Comparison of ENCODE assay signal across 17 mouse cellular contexts in the genomic region with DNA sequence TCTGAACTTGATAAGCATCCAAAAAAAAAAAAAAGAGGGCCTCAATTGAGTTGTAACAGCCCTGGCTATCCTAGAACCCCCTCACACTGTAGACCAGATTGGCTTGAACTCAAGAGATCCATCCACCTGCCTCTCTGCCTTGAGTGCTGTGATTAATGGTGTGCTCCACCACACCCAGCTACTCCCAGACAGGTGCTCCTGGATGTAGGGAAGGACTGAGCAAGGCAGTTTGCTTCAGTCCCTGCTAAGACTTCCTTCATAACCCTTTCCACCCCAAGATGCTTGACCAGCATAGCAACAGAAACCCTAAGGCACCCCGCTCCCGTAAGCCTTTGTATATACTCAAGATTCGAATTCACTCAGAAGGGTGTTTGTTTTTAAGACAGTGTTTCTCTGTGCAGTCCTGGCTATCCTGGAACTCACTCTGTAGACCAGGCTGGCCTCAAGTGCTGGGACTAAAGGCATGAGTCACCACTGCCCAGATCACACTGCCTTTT. TPM values are rescaled to one million over a fixed set of nuclear protein-coding genes. Genes with fewer than 3 reads are reported as not detected.
DNase-seq lines count a peak whose midpoint lies in the region; ATAC-seq and TF ChIP-seq lines count a peak whose summit lies in the region.
"Had no signal": no experiment of that assay in that cellular context is flagged by ENCODE, and none has a peak within 500 bp of the region (broad histone marks: within the 10 kb centered on the region; RNA-seq: fewer than 3 reads in every experiment).

No protein-coding gene starts in this region.

- no peak for TF ChIP-seq EP300 in stomach, postnatal 0 days (optimal IDR thresholded peaks at IDR 0.05)

- no peak for TF ChIP-seq CTCF in lung, embryonic 14.5 days (IDR thresholded peaks at IDR 0.05; ENCODE audit: low read depth)
- no peak for TF ChIP-seq CTCF in Patski (IDR thresholded peaks at IDR 0.05)
- TF ChIP-seq CTCF in stomach, postnatal 0 days (IDR thresholded peaks at IDR 0.05; ENCODE audit: low read depth) = no peak

- H3K9ac ChIP-seq in forebrain, embryonic 15.5 days (replicated peaks) = no peak overlapping the region
- H3K9ac ChIP-seq in forebrain, embryonic 14.5 days (ENCODE audit: low read length) = no peak overlapping the region
- no peak overlapping the region for H3K9ac ChIP-seq in lung, embryonic 14.5 days
- no peak overlapping the region for H3K9ac ChIP-seq in stomach, postnatal 0 days (ENCODE audit: low read length)
- H3K9ac ChIP-seq: heart, embryonic 15.5 days; limb, embryonic 12.5 days had no signal

- in situ Hi-C loops in Patski (cut with MboI; ENCODE audit: low pct_unique_long_range_greater_than_20kb) = no loop called here

- POLR2A ChIA-PET in Patski (lab: Charles Lee) = no interaction called here

- CTCF ChIA-PET in Patski (lab: Charles Lee) = interaction anchor here (1.5 kb wide), 2 partner anchors 10 to 296 kb away, joined by 5 to 7 read pairs; partner anchors contain the start of gene Rnasel

- WGBS in forebrain, embryonic 15.5 days = 90% methylated on average over 3 of the region's 3 CpGs
- WGBS in forebrain, embryonic 14.5 days = 89% methylated on average over 3 of the region's 3 CpGs
- 72% methylated on average over 3 of the region's 3 CpGs for WGBS in lung, embryonic 14.5 days
- 79% methylated on average over 3 of the region's 3 CpGs for WGBS in stomach, postnatal 0 days

- peak; percentile 44; the same call in 1 of the 2 replicates for ATAC-seq in forebrain, embryonic 15.5 days (replicated peaks)
- ATAC-seq in forebrain, embryonic 14.5 days = no peak
- ATAC-seq in lung, embryonic 14.5 days (ENCODE audit: insufficient read depth) = peak; percentile 43
- peak; percentile 18 for ATAC-seq in Patski
- ATAC-seq in stomach, postnatal 0 days (ENCODE audit: low FRiP score, low TSS enrichment) = 0 out of 2 replicates have a peak, but pooled peaks have one; percentile 9

- no peak for DNase-seq in forebrain, embryonic 14.5 days (ENCODE audit: low spot score)
- DNase-seq in lung, embryonic 14.5 days = no peak
- DNase-seq in lung, adult 18-20 months = no peak
- no peak for DNase-seq in Patski (ENCODE audit: low read depth, low spot score)
- DNase-seq in stomach, postnatal 0 days (ENCODE audit: low spot score) = no peak
- DNase-seq in T-cell, adult 2 months (ENCODE audit: low spot score) = no peak
- DNase-seq: cerebellum, adult 11-12 months; gastrocnemius, adult 2 months; heart, adult 11 months; kidney, adult 2 months; right cerebral cortex, adult 18-20 months; thymus, postnatal 36 days had no signal

- H3K27me3 ChIP-seq in forebrain, embryonic 15.5 days = no peaks in the 10 kb centered on the region
- H3K27me3 ChIP-seq in forebrain, embryonic 14.5 days (replicated peaks; ENCODE audit: control insufficient read depth, insufficient read depth, low read length) = no peaks in the 10 kb centered on the region
- H3K27me3 ChIP-seq in lung, embryonic 14.5 days (ENCODE audit: insufficient read depth, low read length) = no peaks in the 10 kb centered on the region
- no peaks in the 10 kb centered on the region for H3K27me3 ChIP-seq in Patski
- no peaks in the 10 kb centered on the region for H3K27me3 ChIP-seq in stomach, postnatal 0 days (ENCODE audit: control insufficient read depth, insufficient read depth, low read length)
- H3K27me3 ChIP-seq: heart, embryonic 15.5 days; limb, embryonic 12.5 days had no signal

- H3K27ac ChIP-seq in forebrain, embryonic 15.5 days (replicated peaks) = no peak overlapping the region
- H3K27ac ChIP-seq in forebrain, embryonic 14.5 days (ENCODE audit: low read depth, low read length) = no peak overlapping the region
- H3K27ac ChIP-seq in lung, embryonic 14.5 days (ENCODE audit: low read depth) = no peak overlapping the region
- no peak overlapping the region for H3K27ac ChIP-seq in stomach, postnatal 0 days (replicated peaks)
- H3K27ac ChIP-seq: forebrain, embryonic 10.5 days; gastrocnemius, adult 2 months; heart, embryonic 15.5 days; hindbrain, embryonic 10.5 days; limb, embryonic 12.5 days had no signal

- no peak overlapping the region for H3K4me3 ChIP-seq in forebrain, embryonic 15.5 days
- no peak overlapping the region for H3K4me3 ChIP-seq in forebrain, embryonic 14.5 days (ENCODE audit: low read depth, low read length)
- H3K4me3 ChIP-seq in lung, embryonic 14.5 days (ENCODE audit: low read depth, low read length) = no peak overlapping the region
- no peak overlapping the region for H3K4me3 ChIP-seq in stomach, postnatal 0 days (ENCODE audit: low read depth, low read length)
- H3K4me3 ChIP-seq: forebrain, embryonic 10.5 days; gastrocnemius, adult 2 months; heart, embryonic 15.5 days; hindbrain, embryonic 10.5 days; limb, embryonic 12.5 days had no signal

- H3K4me2 ChIP-seq in forebrain, embryonic 15.5 days (replicated peaks) = no peak overlapping the region
- no peak overlapping the region for H3K4me2 ChIP-seq in forebrain, embryonic 14.5 days (ENCODE audit: low read length)
- H3K4me2 ChIP-seq in lung, embryonic 14.5 days = no peak overlapping the region
- no peak overlapping the region for H3K4me2 ChIP-seq in stomach, postnatal 0 days (replicated peaks; ENCODE audit: low read depth)
- H3K4me2 ChIP-seq: heart, embryonic 15.5 days; limb, embryonic 12.5 days had no signal

- peaks cover 37% of the 10 kb centered on the region for H3K36me3 ChIP-seq in forebrain, embryonic 15.5 days
- peaks cover 59% of the 10 kb centered on the region for H3K36me3 ChIP-seq in forebrain, embryonic 14.5 days (ENCODE audit: control insufficient read depth, insufficient read depth, low read length)
- H3K36me3 ChIP-seq in lung, embryonic 14.5 days (ENCODE audit: insufficient read depth) = peaks cover 55% of the 10 kb centered on the region
- peaks cover 7% of the 10 kb centered on the region; the same call in 1 of the 2 replicates for H3K36me3 ChIP-seq in stomach, postnatal 0 days (ENCODE audit: control insufficient read depth, insufficient read depth, low read length)

- no peaks in the 10 kb centered on the region for H3K9me3 ChIP-seq in forebrain, embryonic 15.5 days
- no peaks in the 10 kb centered on the region for H3K9me3 ChIP-seq in forebrain, embryonic 14.5 days (replicated peaks; ENCODE audit: control insufficient read depth, low read length)
- H3K9me3 ChIP-seq in lung, embryonic 14.5 days (ENCODE audit: low read depth, low read length) = no peaks in the 10 kb centered on the region
- H3K9me3 ChIP-seq in stomach, postnatal 0 days (ENCODE audit: control insufficient read depth, low read length) = no peaks in the 10 kb centered on the region
- H3K9me3 ChIP-seq: forebrain, embryonic 10.5 days; heart, embryonic 15.5 days; hindbrain, embryonic 10.5 days; limb, embryonic 12.5 days had no signal

- H3K4me1 ChIP-seq in forebrain, embryonic 15.5 days = no peaks in the 10 kb centered on the region
- no peaks in the 10 kb centered on the region for H3K4me1 ChIP-seq in forebrain, embryonic 14.5 days (ENCODE audit: control insufficient read depth, insufficient read depth, low read length)
- H3K4me1 ChIP-seq in lung, embryonic 14.5 days (ENCODE audit: insufficient read depth) = no peaks in the 10 kb centered on the region
- H3K4me1 ChIP-seq in stomach, postnatal 0 days (replicated peaks; ENCODE audit: control insufficient read depth, insufficient read depth) = no peaks in the 10 kb centered on the region
- H3K4me1 ChIP-seq: forebrain, embryonic 10.5 days; heart, embryonic 15.5 days; hindbrain, embryonic 10.5 days; limb, embryonic 12.5 days had no signal

RNA-seq across cellular contexts. Expression of gene Shcbp1l, which starts 28.2 kb away (rescaled TPM):
- polyA plus RNA-seq in forebrain, embryonic 15.5 days (2015; fragmentation: Nextera tagmentation; extraction: Ambion mirVana) = 0.41 and 0.42 TPM in 2 replicates
- 0.15 and 0.23 TPM in 2 replicates for polyA plus RNA-seq in forebrain, embryonic 14.5 days (2014; fragmentation: Nextera tagmentation; extraction: Ambion mirVana)
- 0.28 and 0.38 TPM in 2 replicates for polyA plus RNA-seq in lung, embryonic 14.5 days (2014; fragmentation: Nextera tagmentation; extraction: Ambion mirVana)
- polyA plus RNA-seq in Patski (2021) = 0.13 TPM
- 0.04 and 0.23 TPM in 2 replicates for polyA plus RNA-seq in stomach, postnatal 0 days (2015; fragmentation: Nextera tagmentation; extraction: Ambion mirVana)
- polyA plus RNA-seq: heart, embryonic 15.5 days; hindbrain, embryonic 10.5 days had no signal

RNA-seq across cellular contexts. Expression of gene Dhx9, which starts 34.3 kb away (rescaled TPM):
- 37.4 and 39.1 TPM in 2 replicates for polyA plus RNA-seq in forebrain, embryonic 15.5 days (2015; fragmentation: Nextera tagmentation; extraction: Ambion mirVana)
- 32.9 and 42.0 TPM in 2 replicates for polyA plus RNA-seq in forebrain, embryonic 14.5 days (2014; fragmentation: Nextera tagmentation; extraction: Ambion mirVana)
- 30.7 and 30.8 TPM in 2 replicates for polyA plus RNA-seq in lung, embryonic 14.5 days (2014; fragmentation: Nextera tagmentation; extraction: Ambion mirVana)
- polyA plus RNA-seq in Patski (2021) = 157 TPM
- polyA plus RNA-seq in stomach, postnatal 0 days (2015; fragmentation: Nextera tagmentation; extraction: Ambion mirVana) = 6.6 and 10.6 TPM in 2 replicates
